Mouse (Mus musculus): ENCODE results near the gene Myo5c. TPM values are rescaled to one million over a fixed set of nuclear protein-coding genes. Genes with fewer than 3 reads are reported as not detected.
"Not testable (repeated sequence)": the region's sequence is repeated elsewhere in the genome, so short reads cannot be mapped to it uniquely, and the experiment has no call there.

The Myo5c gene
- polyA plus RNA-seq, 1 experiment = 7.1 TPM

GRCm38 (mm10) chr9:75244527-75244926 is 12.7 kb downstream of the Myo5c start:
- H3K27ac ChIP-seq (ENCODE audit: insufficient read depth, low read depth, low read length) = no peak overlapping the region
- 73% methylated on average over 4 of the region's 4 CpGs for WGBS

GRCm38 (mm10) chr9:75246080-75246930 is 14.5 kb downstream of the Myo5c start:
- DNase-seq = no peak
- TF ChIP-seq POLR2A (IDR thresholded peaks at IDR 0.05; ENCODE audit: low read depth, low read length) = no peak
- no peak for TF ChIP-seq CTCF (conservative IDR thresholded peaks at IDR 0.05; ENCODE audit: insufficient read depth, insufficient read length, low read depth, low read length)
- no peak overlapping the region for H3K4me3 ChIP-seq (ENCODE audit: insufficient read depth, low read depth, low read length)
- no peaks in the 10 kb centered on the region for H3K4me1 ChIP-seq (ENCODE audit: control insufficient read depth, insufficient read depth, low read length)
- 87% methylated on average over 13 of the region's 13 CpGs for WGBS
- H3K36me3 ChIP-seq (ENCODE audit: control insufficient read depth, insufficient read depth, low read length) = no peaks in the 10 kb centered on the region
- H3K27me3 ChIP-seq (replicated peaks; ENCODE audit: control insufficient read depth, insufficient read depth, low read length) = no peaks in the 10 kb centered on the region
- no peak overlapping the region for H3K27ac ChIP-seq (ENCODE audit: insufficient read depth, low read depth, low read length)

More at GRCm38 (mm10) chr9:75244527-75244926, 12.7 kb downstream of the Myo5c start:
- Histone ChIP-seq H3K4me3 (ENCODE audit: insufficient read depth, low read depth, low read length) (no peak overlapping the region), H3K36me3 (ENCODE audit: control insufficient read depth, insufficient read depth, low read length) (no peaks in the 10 kb centered on the region), H3K4me1 (ENCODE audit: control insufficient read depth, insufficient read depth, low read length) (no peaks in the 10 kb centered on the region), H3K27me3 (replicated peaks; ENCODE audit: control insufficient read depth, insufficient read depth, low read length) (no peaks in the 10 kb centered on the region)
- no peak for DNase-seq
- TF ChIP-seq POLR2A (IDR thresholded peaks at IDR 0.05; ENCODE audit: low read depth, low read length) = no peak
- TF ChIP-seq CTCF (conservative IDR thresholded peaks at IDR 0.05; ENCODE audit: insufficient read depth, insufficient read length, low read depth, low read length) = no peak

GRCm38 (mm10) chr9:75247870-75248269 is 16.1 kb downstream of the Myo5c start:
- H3K4me3 ChIP-seq (ENCODE audit: insufficient read depth, low read depth, low read length) = no peak overlapping the region
- no peaks in the 10 kb centered on the region for H3K36me3 ChIP-seq (ENCODE audit: control insufficient read depth, insufficient read depth, low read length)
- no peak overlapping the region for H3K27ac ChIP-seq (ENCODE audit: insufficient read depth, low read depth, low read length)
- TF ChIP-seq CTCF (conservative IDR thresholded peaks at IDR 0.05; ENCODE audit: insufficient read depth, insufficient read length, low read depth, low read length) (no peak), POLR2A (IDR thresholded peaks at IDR 0.05; ENCODE audit: low read depth, low read length) (no peak)
- whole genome bisulfite sequencing = 90% methylated on average over 6 of the region's 6 CpGs
- no peaks in the 10 kb centered on the region for H3K4me1 ChIP-seq (ENCODE audit: control insufficient read depth, insufficient read depth, low read length)
- H3K27me3 ChIP-seq (replicated peaks; ENCODE audit: control insufficient read depth, insufficient read depth, low read length) = no peaks in the 10 kb centered on the region
- no peak for DNase-seq

GRCm38 (mm10) chr9:75248359-75248758 is 16.5 kb downstream of the Myo5c start:
- no peak for DNase-seq
- TF ChIP-seq POLR2A (IDR thresholded peaks at IDR 0.05; ENCODE audit: low read depth, low read length) = no peak
- TF ChIP-seq CTCF (conservative IDR thresholded peaks at IDR 0.05; ENCODE audit: insufficient read depth, insufficient read length, low read depth, low read length) = no peak
- no peaks in the 10 kb centered on the region for H3K36me3 ChIP-seq (ENCODE audit: control insufficient read depth, insufficient read depth, low read length)

GRCm38 (mm10) chr9:75248874-75249273 is 17.1 kb downstream of the Myo5c start:
- Histone ChIP-seq H3K36me3 (ENCODE audit: control insufficient read depth, insufficient read depth, low read length) (no peaks in the 10 kb centered on the region), H3K27ac (ENCODE audit: insufficient read depth, low read depth, low read length) (no peak overlapping the region), H3K4me1 (ENCODE audit: control insufficient read depth, insufficient read depth, low read length) (no peaks in the 10 kb centered on the region), H3K4me3 (ENCODE audit: insufficient read depth, low read depth, low read length) (no peak overlapping the region), H3K27me3 (replicated peaks; ENCODE audit: control insufficient read depth, insufficient read depth, low read length) (no peaks in the 10 kb centered on the region)
- DNase-seq = no peak
- TF ChIP-seq POLR2A (IDR thresholded peaks at IDR 0.05; ENCODE audit: low read depth, low read length) = no peak
- TF ChIP-seq CTCF (conservative IDR thresholded peaks at IDR 0.05; ENCODE audit: insufficient read depth, insufficient read length, low read depth, low read length) = no peak

More at GRCm38 (mm10) chr9:75248359-75248758, 16.5 kb downstream of the Myo5c start:
- H3K27me3 ChIP-seq (replicated peaks; ENCODE audit: control insufficient read depth, insufficient read depth, low read length) = no peaks in the 10 kb centered on the region
- no peak overlapping the region for H3K27ac ChIP-seq (ENCODE audit: insufficient read depth, low read depth, low read length)
- WGBS = 91% methylated on average over 1 of the region's 1 CpGs
- H3K4me3 ChIP-seq (ENCODE audit: insufficient read depth, low read depth, low read length) = no peak overlapping the region
- H3K4me1 ChIP-seq (ENCODE audit: control insufficient read depth, insufficient read depth, low read length) = no peaks in the 10 kb centered on the region

GRCm38 (mm10) chr9:75253158-75253557 is 21.3 kb downstream of the Myo5c start:
- not testable (repeated sequence) for H3K4me3 ChIP-seq (ENCODE audit: insufficient read depth, low read depth, low read length); H3K27me3 ChIP-seq (replicated peaks; ENCODE audit: control insufficient read depth, insufficient read depth, low read length); DNase-seq; H3K36me3 ChIP-seq (ENCODE audit: control insufficient read depth, insufficient read depth, low read length); H3K4me1 ChIP-seq (ENCODE audit: control insufficient read depth, insufficient read depth, low read length); H3K27ac ChIP-seq (ENCODE audit: insufficient read depth, low read depth, low read length)
- WGBS = 68% methylated on average over 6 of the region's 6 CpGs

GRCm38 (mm10) chr9:75253766-75254165 is 21.9 kb downstream of the Myo5c start:
- Histone ChIP-seq H3K27ac (ENCODE audit: insufficient read depth, low read depth, low read length) (peak overlapping the region; percentile 32), H3K4me1 (ENCODE audit: control insufficient read depth, insufficient read depth, low read length) (no peaks in the 10 kb centered on the region), H3K4me3 (ENCODE audit: insufficient read depth, low read depth, low read length) (no peak overlapping the region), H3K36me3 (ENCODE audit: control insufficient read depth, insufficient read depth, low read length) (no peaks in the 10 kb centered on the region), H3K27me3 (replicated peaks; ENCODE audit: control insufficient read depth, insufficient read depth, low read length) (no peaks in the 10 kb centered on the region)
- whole genome bisulfite sequencing = 50% methylated on average over 3 of the region's 3 CpGs
- no peak for TF ChIP-seq CTCF (conservative IDR thresholded peaks at IDR 0.05; ENCODE audit: insufficient read depth, insufficient read length, low read depth, low read length)
- no peak for TF ChIP-seq POLR2A (IDR thresholded peaks at IDR 0.05; ENCODE audit: low read depth, low read length)
- no peak for DNase-seq

All from kidney, adult 2 months (tissue).